Mouse (Mus musculus): ENCODE results near the gene Cacna1d. TPM values are rescaled to one million over a fixed set of nuclear protein-coding genes. Genes with fewer than 3 reads are reported as not detected.

Gene Cacna1d
- polyA plus RNA-seq, 1 experiment from 2014 or later: 10.1 TPM

DNA sequence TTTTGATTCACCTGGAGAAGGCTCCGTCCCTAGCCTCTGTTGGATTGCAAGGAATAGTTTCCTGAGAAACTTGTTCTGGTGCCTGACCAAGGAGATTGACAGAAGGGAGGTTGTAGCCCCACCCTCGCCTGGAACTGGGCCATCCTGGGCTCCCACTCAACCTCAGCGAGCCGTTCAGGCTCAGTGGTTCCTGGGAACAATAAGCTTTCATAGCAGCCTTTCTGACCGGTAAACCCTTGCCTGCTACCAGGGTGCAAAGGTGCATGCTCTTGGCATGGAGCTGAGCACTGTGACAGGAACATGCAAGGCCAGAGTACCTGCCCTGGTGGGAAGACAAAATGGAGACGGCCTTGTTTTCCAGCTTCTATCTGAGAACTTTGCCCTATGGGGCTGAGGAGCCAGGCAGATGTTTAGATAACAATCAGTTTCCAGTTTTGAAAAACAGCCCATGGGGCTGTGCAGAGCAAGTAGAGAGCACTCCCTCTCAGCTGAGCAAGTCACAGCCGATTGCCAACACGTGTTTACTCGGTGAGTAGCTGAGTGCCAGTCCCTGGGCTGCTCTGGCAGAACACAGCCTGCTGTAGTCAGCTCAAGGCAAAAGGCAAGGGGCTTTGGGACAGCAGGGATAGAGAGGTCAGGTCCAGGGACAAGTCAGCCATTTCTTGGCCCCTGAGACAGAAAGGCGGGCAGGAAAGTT, 481.2 kb downstream of the Cacna1d start:
- WGBS: 68% methylated on average over 10 of the region's 10 CpGs
- no peak for ATAC-seq (ENCODE audit: low FRiP score, low TSS enrichment)

DNA sequence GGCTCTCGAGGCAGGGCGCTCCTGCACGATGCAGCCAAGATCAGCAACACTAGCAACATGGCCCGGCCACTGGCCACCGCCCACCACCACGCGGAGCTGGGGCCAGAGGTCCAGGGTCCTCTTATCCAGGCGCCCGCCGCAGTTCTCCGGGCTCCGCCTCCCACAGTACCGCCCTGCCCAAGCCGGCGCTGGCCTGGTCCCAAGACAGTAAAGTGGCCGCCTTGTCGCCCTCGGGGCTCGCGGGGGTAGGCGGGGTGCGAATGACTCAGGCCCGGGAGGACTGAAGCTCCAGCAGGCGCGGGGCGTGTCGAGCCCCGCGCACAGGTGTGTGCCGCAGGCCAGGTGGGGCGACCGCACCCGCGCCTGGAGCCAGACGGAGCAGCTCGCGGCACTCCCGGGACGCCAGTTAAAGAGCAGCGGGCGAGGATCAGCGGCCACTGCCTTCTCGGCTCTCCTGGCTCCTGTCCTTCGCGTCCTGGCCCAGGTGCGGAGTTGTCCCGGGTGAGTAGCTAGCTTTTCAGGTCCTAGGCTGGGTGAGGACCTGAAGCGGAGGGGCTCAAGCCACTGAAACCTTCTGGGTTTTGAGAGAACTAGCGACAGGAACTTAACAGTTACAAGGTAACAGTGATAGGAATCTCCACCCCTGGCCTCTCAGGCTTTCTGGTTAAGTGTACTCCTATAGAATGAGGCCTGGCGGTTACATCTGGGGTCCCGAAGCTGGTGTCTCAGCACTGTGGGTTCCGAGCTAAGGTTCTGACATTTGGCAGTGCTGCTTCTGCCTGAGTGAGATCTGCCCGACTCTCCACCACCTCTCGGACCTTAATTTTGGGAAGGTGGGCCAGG, 482.3 kb downstream of the Cacna1d start, which contains the start of the genes Il17rb and Chdh:
Il17rb (minus strand) TSS at position 164 of the 843 bp plus-strand sequence.
Chdh (plus strand) TSS at position 291 of the 843 bp plus-strand sequence.
- H3K27me3 ChIP-seq (ENCODE audit: control insufficient read depth, insufficient read depth, low read length): 0 out of 2 replicates have a peak, but pooled peaks cover 3% of the 10 kb centered on the region
- H3K9me3 ChIP-seq (ENCODE audit: control insufficient read depth, low read length): no peaks in the 10 kb centered on the region
- H3K27ac ChIP-seq (replicated peaks; ENCODE audit: low read depth, low read length): no peak within 1 kb of the TSS
- WGBS: 11% methylated on average over 54 of the region's 54 CpGs
- peak within 1 kb of the TSS; percentile 54 for H3K9ac ChIP-seq (replicated peaks; ENCODE audit: low read length)
- ATAC-seq (ENCODE audit: low FRiP score, low TSS enrichment) (peak; percentile 50; the same call in 1 of the 2 replicates), DNase-seq (peak; percentile 62)
- peak within 1 kb of the TSS; percentile 93 for H3K4me2 ChIP-seq (ENCODE audit: low read length)
- no peaks in the 10 kb centered on the region for H3K36me3 ChIP-seq (ENCODE audit: control insufficient read depth, insufficient read depth, low read length)
- peaks cover 6% of the 10 kb centered on the region for H3K4me1 ChIP-seq (ENCODE audit: control insufficient read depth, insufficient read depth, low read length)
- H3K4me3 ChIP-seq (replicated peaks; ENCODE audit: low read depth, low read length): peak within 1 kb of the TSS; percentile 40

More for the DNA sequence above, 481.2 kb downstream of the Cacna1d start:
- no peak overlapping the region for H3K9ac ChIP-seq (replicated peaks; ENCODE audit: low read length)
- H3K9me3 ChIP-seq (ENCODE audit: control insufficient read depth, low read length): no peaks in the 10 kb centered on the region
- H3K36me3 ChIP-seq (ENCODE audit: control insufficient read depth, insufficient read depth, low read length): no peaks in the 10 kb centered on the region
- H3K27me3 ChIP-seq (ENCODE audit: control insufficient read depth, insufficient read depth, low read length): 0 out of 2 replicates have a peak, but pooled peaks cover 3% of the 10 kb centered on the region
- H3K4me1 ChIP-seq (ENCODE audit: control insufficient read depth, insufficient read depth, low read length): peaks cover 6% of the 10 kb centered on the region
- no peak for DNase-seq
- no peak overlapping the region for H3K4me3 ChIP-seq (replicated peaks; ENCODE audit: low read depth, low read length)
- H3K4me2 ChIP-seq (ENCODE audit: low read length): no peak overlapping the region
- H3K27ac ChIP-seq (replicated peaks; ENCODE audit: low read depth, low read length): no peak overlapping the region

DNA sequence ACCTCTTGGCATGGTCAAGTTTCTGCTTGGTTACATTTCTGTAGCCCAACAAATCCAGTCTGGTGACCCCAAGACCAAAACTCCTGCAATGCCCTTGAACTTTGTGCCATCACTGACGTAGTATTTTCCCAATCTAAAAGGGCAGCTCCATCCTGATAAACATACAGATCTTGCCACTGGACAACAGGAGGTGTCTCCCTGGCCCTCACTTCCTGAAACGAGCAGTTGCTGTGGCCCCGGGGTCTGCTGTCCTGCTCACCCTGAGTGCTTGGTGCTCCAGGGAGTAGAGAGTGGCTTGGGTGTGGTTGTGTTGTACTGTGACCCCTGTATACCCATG, 491.8 kb downstream of the Cacna1d start:
- H3K4me3 ChIP-seq (replicated peaks; ENCODE audit: low read depth, low read length): no peak overlapping the region
- no peaks in the 10 kb centered on the region for H3K9me3 ChIP-seq (ENCODE audit: control insufficient read depth, low read length)
- no peak overlapping the region for H3K27ac ChIP-seq (replicated peaks; ENCODE audit: low read depth, low read length)
- no peaks in the 10 kb centered on the region for H3K27me3 ChIP-seq (ENCODE audit: control insufficient read depth, insufficient read depth, low read length)
- H3K4me2 ChIP-seq (ENCODE audit: low read length): no peak overlapping the region
- ATAC-seq (ENCODE audit: low FRiP score, low TSS enrichment) (no peak), DNase-seq (no peak)
- peaks cover 34% of the 10 kb centered on the region for H3K36me3 ChIP-seq (ENCODE audit: control insufficient read depth, insufficient read depth, low read length)
- H3K9ac ChIP-seq (replicated peaks; ENCODE audit: low read length): no peak overlapping the region
- 93% methylated on average over 3 of the region's 3 CpGs for WGBS
- no peaks in the 10 kb centered on the region for H3K4me1 ChIP-seq (ENCODE audit: control insufficient read depth, insufficient read depth, low read length)

DNA sequence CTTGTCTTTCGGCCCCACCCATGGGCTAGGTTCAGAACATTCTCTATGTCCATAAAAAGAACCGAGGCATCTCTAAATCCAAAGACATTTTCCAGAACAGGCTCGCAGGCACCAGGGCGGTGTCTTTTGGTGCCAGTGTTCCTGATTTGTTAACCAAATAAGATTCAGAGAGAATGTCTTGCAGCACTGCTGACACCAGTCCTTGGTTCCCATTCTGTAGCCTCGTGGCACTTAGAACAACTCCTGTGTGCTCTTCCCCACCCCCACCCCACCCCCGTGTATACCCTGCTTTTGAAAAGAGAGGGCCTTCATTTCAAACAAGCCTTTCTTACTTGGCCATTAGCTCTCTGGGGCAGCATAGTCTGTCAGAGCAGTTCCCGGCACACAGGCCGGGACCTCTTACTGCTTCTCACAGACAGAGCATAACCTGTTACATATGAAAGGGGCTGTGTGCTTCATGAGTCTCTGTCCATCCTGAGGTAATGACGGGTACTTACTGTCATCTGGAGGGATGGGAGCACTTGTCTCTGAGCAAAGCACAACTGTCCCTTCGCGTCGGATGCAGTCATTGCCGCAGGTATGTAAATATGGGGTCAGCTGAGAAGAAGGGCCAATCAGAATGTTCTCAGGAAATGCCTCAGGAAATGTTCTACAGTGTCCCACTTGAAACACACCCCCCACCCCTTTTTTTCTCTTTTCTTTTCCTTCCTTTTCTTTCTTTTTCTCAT, 492.3 kb downstream of the Cacna1d start:
- WGBS: 78% methylated on average over 13 of the region's 13 CpGs
- Histone ChIP-seq H3K4me2 (ENCODE audit: low read length) (no peak overlapping the region), H3K9me3 (ENCODE audit: control insufficient read depth, low read length) (no peaks in the 10 kb centered on the region), H3K27ac (replicated peaks; ENCODE audit: low read depth, low read length) (no peak overlapping the region), H3K4me1 (ENCODE audit: control insufficient read depth, insufficient read depth, low read length) (no peaks in the 10 kb centered on the region), H3K9ac (replicated peaks; ENCODE audit: low read length) (no peak overlapping the region), H3K27me3 (ENCODE audit: control insufficient read depth, insufficient read depth, low read length) (no peaks in the 10 kb centered on the region), H3K4me3 (replicated peaks; ENCODE audit: low read depth, low read length) (no peak overlapping the region), H3K36me3 (ENCODE audit: control insufficient read depth, insufficient read depth, low read length) (peaks cover 40% of the 10 kb centered on the region)
- DNase-seq (no peak), ATAC-seq (ENCODE audit: low FRiP score, low TSS enrichment) (no peak)

DNA sequence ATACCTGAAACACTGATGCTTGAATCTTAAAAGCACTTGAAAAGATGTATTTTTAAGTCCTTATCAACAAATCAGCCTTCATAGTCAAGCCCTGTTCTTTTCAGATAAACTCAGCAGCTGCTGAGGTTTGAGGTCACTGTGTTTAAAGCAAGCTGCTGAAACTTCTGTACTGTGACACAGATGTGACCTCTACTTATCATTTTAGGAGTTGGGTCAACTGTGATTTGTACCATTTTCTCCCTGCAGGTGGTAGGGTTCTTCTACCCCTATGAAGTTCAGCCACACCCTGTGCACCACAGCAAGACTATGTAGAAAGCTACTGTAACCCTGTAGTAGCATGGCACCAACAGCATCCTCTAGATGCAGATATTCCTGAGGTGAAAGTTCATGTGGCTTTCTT, 493.9 kb downstream of the Cacna1d start:
- Histone ChIP-seq H3K4me3 (replicated peaks; ENCODE audit: low read depth, low read length) (no peak overlapping the region), H3K9me3 (ENCODE audit: control insufficient read depth, low read length) (no peaks in the 10 kb centered on the region), H3K36me3 (ENCODE audit: control insufficient read depth, insufficient read depth, low read length) (peaks cover 55% of the 10 kb centered on the region), H3K27me3 (ENCODE audit: control insufficient read depth, insufficient read depth, low read length) (no peaks in the 10 kb centered on the region), H3K9ac (replicated peaks; ENCODE audit: low read length) (no peak overlapping the region), H3K4me2 (ENCODE audit: low read length) (no peak overlapping the region), H3K27ac (replicated peaks; ENCODE audit: low read depth, low read length) (no peak overlapping the region), H3K4me1 (ENCODE audit: control insufficient read depth, insufficient read depth, low read length) (no peaks in the 10 kb centered on the region)
- ATAC-seq (ENCODE audit: low FRiP score, low TSS enrichment) (no peak), DNase-seq (no peak)

DNA sequence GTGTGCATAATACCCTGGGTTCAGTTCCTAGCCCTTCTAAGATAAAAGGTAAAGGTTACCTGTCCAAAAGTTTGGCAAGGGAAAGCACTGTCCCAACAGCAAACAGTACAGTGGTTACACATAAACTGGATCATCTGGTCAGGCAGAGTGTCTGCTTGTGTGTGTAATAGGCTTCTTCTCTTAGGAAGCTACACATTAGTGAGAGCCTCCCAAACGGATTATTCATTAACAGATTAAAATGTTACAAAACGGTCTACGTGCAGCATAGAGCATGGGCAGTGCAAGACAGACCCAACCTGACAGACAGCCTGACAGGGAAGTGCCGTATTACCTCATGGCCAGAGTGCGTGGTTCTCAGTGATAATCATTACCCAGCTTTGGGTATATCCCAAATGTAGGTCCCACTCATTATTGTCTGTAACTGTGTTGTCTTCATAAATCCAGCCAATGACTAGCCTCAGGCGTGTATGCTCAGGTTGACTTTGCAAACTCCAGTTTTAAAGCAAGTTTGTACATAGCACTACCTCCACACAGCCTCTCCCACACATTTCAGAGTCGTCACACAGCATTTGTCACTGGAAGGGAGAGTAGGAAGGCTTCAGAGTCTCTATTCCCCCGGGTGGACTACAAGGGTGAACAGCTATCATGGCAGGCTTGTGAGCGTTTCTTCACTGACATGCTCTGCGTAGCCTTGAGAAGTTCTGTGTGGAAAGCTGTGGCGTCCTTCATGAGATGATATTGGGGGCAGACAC, 495.1 kb downstream of the Cacna1d start:
- ATAC-seq (ENCODE audit: low FRiP score, low TSS enrichment): no peak
- Histone ChIP-seq H3K27me3 (ENCODE audit: control insufficient read depth, insufficient read depth, low read length) (no peaks in the 10 kb centered on the region), H3K4me2 (ENCODE audit: low read length) (no peak overlapping the region), H3K36me3 (ENCODE audit: control insufficient read depth, insufficient read depth, low read length) (peaks cover 67% of the 10 kb centered on the region), H3K9me3 (ENCODE audit: control insufficient read depth, low read length) (no peaks in the 10 kb centered on the region), H3K27ac (replicated peaks; ENCODE audit: low read depth, low read length) (no peak overlapping the region), H3K4me3 (replicated peaks; ENCODE audit: low read depth, low read length) (no peak overlapping the region), H3K4me1 (ENCODE audit: control insufficient read depth, insufficient read depth, low read length) (no peaks in the 10 kb centered on the region), H3K9ac (replicated peaks; ENCODE audit: low read length) (no peak overlapping the region)
- WGBS: 94% methylated on average over 11 of the region's 11 CpGs
- no peak for DNase-seq

DNA sequence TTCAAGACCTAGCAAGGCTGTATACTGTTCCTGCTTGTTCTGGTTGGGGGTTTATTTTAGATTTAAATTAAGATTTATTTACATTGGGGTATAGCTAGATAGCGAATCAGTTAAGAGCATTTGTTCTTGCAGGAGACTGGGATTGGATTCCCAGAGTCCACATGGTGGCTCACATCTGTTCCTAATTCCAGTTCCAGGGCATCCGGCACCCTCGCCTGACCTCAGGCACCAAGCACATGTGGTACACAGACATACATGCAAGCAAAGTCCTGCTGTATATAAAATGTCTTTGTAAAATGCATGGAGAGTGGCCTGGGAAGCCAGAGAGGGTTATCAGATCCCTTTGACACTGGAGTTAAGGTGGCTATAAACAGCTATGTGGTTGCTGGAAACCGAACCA, 496.3 kb downstream of the Cacna1d start:
- DNase-seq (no peak), ATAC-seq (ENCODE audit: low FRiP score, low TSS enrichment) (no peak)
- H3K4me1 ChIP-seq (ENCODE audit: control insufficient read depth, insufficient read depth, low read length): no peaks in the 10 kb centered on the region
- no peak overlapping the region for H3K27ac ChIP-seq (replicated peaks; ENCODE audit: low read depth, low read length)
- peaks cover 79% of the 10 kb centered on the region for H3K36me3 ChIP-seq (ENCODE audit: control insufficient read depth, insufficient read depth, low read length)
- H3K9ac ChIP-seq (replicated peaks; ENCODE audit: low read length): no peak overlapping the region
- no peaks in the 10 kb centered on the region for H3K9me3 ChIP-seq (ENCODE audit: control insufficient read depth, low read length)
- no peaks in the 10 kb centered on the region for H3K27me3 ChIP-seq (ENCODE audit: control insufficient read depth, insufficient read depth, low read length)
- 97% methylated on average over 4 of the region's 4 CpGs for WGBS
- no peak overlapping the region for H3K4me3 ChIP-seq (replicated peaks; ENCODE audit: low read depth, low read length)
- H3K4me2 ChIP-seq (ENCODE audit: low read length): no peak overlapping the region

Measured in midbrain, embryonic 14.5 days (tissue).